Mouse (Mus musculus) CH12.LX (cell line): ENCODE data around the gene Lin7b.

Source experiments
- CHD1 ChIP-seq: IDR thresholded peaks from 2 replicates; pipeline ENCODE4 v1.6.1; 2012; ENCODE audit warnings: low read depth, low read length, improper control_type of control experiment, inconsistent platforms
- CTCF ChIP-seq, 2 experiments: IDR thresholded peaks in 1 of 2; conservative IDR thresholded peaks in 1 of 2; 2 replicates each; pipeline ENCODE4 v1.5.1; 2011 to 2012; ENCODE audit warnings: low read depth in 2 of 2, low read length in 2 of 2, improper control_type of control experiment in 1 of 2, inconsistent platforms in 1 of 2, mild to moderate bottlenecking in 1 of 2, moderate library complexity in 1 of 2
- EP300 ChIP-seq: IDR thresholded peaks from 2 replicates; pipeline ENCODE4 v1.6.1; 2011; ENCODE audit warnings: low read length, improper control_type of control experiment
- MAX ChIP-seq: IDR thresholded peaks from 2 replicates; pipeline ENCODE4 v1.6.1; 2011; ENCODE audit warnings: low read length, improper control_type of control experiment
- MEF2A ChIP-seq: IDR thresholded peaks from 2 replicates; pipeline ENCODE4 v1.6.1; 2014; ENCODE audit warnings: low read depth, mild to moderate bottlenecking, inconsistent platforms, low read length, improper control_type of control experiment, borderline replicate concordance
- TCF12 ChIP-seq: IDR thresholded peaks from 2 replicates; pipeline ENCODE4 v1.6.1; 2014; ENCODE audit warnings: low read depth, mild to moderate bottlenecking, inconsistent platforms, low read length, improper control_type of control experiment

DNA sequence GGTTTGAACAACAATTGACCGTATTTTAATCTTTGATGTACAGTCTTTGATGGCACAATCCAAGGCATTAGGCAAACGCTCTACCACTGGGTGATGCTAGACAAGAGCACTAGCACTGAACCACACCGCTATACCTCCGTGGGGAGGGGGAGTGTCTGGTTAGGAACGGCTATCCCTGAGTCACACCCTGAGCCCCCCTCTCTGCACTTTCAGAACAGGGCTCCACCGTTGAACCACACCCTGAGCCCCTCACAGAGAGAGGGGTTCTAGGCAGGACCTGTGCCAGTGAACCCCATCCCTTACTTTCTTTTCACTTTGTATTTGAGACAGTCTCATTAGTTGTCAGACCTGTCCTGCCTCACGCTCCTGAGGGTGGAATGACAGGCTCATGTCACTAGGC lies 38.0 kb upstream of the Lin7b start:
- TF ChIP-seq MAX, result no peak
- no peak for TF ChIP-seq CTCF (conservative IDR thresholded peaks at IDR 0.05 in 1 of 2, IDR thresholded peaks at IDR 0.05 in 1 of 2; ENCODE audit: low read depth in 2 of 2, low read length in 2 of 2)
- no peak for TF ChIP-seq TCF12
- no peak for TF ChIP-seq CHD1
- TF ChIP-seq EP300, result no peak
- no peak for TF ChIP-seq MEF2A
